In the genomic region with DNA sequence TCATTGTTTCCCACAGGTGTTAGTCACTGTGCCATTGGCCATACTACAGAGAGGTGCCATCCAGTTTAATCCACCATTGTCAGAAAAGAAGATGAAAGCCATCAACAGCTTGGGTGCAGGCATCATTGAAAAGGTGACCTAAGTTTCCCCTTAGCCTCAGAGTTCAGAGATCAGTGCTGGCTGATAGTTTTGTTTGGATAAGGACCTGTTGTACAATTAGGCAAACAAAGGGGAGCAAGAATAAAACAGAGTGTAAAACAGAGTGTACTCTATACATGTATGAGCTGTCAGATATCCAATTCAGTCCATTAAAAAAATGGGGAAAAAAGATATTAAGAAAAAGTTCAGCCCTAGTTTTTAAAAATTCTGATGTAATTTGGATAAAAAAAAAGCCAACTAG, we compare ENCODE assay signal across 28 mouse cellular contexts. TPM values are rescaled to one million over a fixed set of nuclear protein-coding genes. Genes with fewer than 3 reads are reported as not detected.
DNase-seq lines count a peak whose midpoint lies in the region; ATAC-seq lines count a peak whose summit lies in the region.
"Had no signal": no experiment of that assay in that cellular context is flagged by ENCODE, and none has a peak within 500 bp of the region (broad histone marks: within the 10 kb centered on the region; RNA-seq: fewer than 3 reads in every experiment).

No protein-coding gene starts in this region.

- H3K9me3 ChIP-seq in intestine, embryonic 14.5 days (ENCODE audit: control insufficient read depth, low read length) = no peaks in the 10 kb centered on the region
- no peaks in the 10 kb centered on the region for H3K9me3 ChIP-seq in intestine, embryonic 16.5 days (ENCODE audit: control insufficient read depth, low read length)
- H3K9me3 ChIP-seq in liver, embryonic 13.5 days (replicated peaks) = no peaks in the 10 kb centered on the region
- H3K9me3 ChIP-seq in liver, embryonic 15.5 days (replicated peaks) = no peaks in the 10 kb centered on the region
- H3K9me3 ChIP-seq in stomach, embryonic 14.5 days (ENCODE audit: control insufficient read depth, low read depth, low read length) = no peaks in the 10 kb centered on the region
- no peaks in the 10 kb centered on the region for H3K9me3 ChIP-seq in hindbrain, embryonic 14.5 days (ENCODE audit: control insufficient read depth, low read length)
- H3K9me3 ChIP-seq: forebrain, embryonic 13.5 days; heart, embryonic 15.5 days; hindbrain, embryonic 12.5 days had no signal

- H3K27me3 ChIP-seq in intestine, embryonic 14.5 days (replicated peaks; ENCODE audit: control insufficient read depth, insufficient read depth, low read length) = no peaks in the 10 kb centered on the region
- H3K27me3 ChIP-seq in intestine, embryonic 16.5 days (replicated peaks; ENCODE audit: control insufficient read depth, insufficient read depth, low read length) = no peaks in the 10 kb centered on the region
- no peaks in the 10 kb centered on the region for H3K27me3 ChIP-seq in liver, embryonic 13.5 days
- no peaks in the 10 kb centered on the region for H3K27me3 ChIP-seq in liver, embryonic 15.5 days
- no peaks in the 10 kb centered on the region for H3K27me3 ChIP-seq in stomach, embryonic 14.5 days (ENCODE audit: control insufficient read depth, insufficient read depth, low read length)
- H3K27me3 ChIP-seq in hindbrain, embryonic 14.5 days (ENCODE audit: control insufficient read depth, insufficient read depth, low read length) = no peaks in the 10 kb centered on the region
- H3K27me3 ChIP-seq: embryonic facial prominence, embryonic 13.5 days; forebrain, embryonic 13.5 days; heart, embryonic 12.5 days; heart, embryonic 15.5 days; hindbrain, embryonic 12.5 days had no signal

- H3K4me2 ChIP-seq in intestine, embryonic 14.5 days (ENCODE audit: low read length) = no peak overlapping the region
- H3K4me2 ChIP-seq in intestine, embryonic 16.5 days (ENCODE audit: low read depth, low read length) = no peak overlapping the region
- no peak overlapping the region for H3K4me2 ChIP-seq in liver, embryonic 13.5 days
- H3K4me2 ChIP-seq in liver, embryonic 15.5 days = no peak overlapping the region
- H3K4me2 ChIP-seq in stomach, embryonic 14.5 days (replicated peaks; ENCODE audit: low read depth, low read length) = no peak overlapping the region
- no peak overlapping the region for H3K4me2 ChIP-seq in hindbrain, embryonic 14.5 days (replicated peaks)
- H3K4me2 ChIP-seq: embryonic facial prominence, embryonic 13.5 days; forebrain, embryonic 13.5 days; heart, embryonic 12.5 days; heart, embryonic 15.5 days; hindbrain, embryonic 12.5 days had no signal

- peak; percentile 32; the same call in 1 of the 2 replicates for ATAC-seq in intestine, embryonic 14.5 days (replicated peaks; ENCODE audit: low FRiP score, low TSS enrichment, low read depth)
- no peak for ATAC-seq in intestine, embryonic 16.5 days
- peak; percentile 60; the same call in 1 of the 2 replicates for ATAC-seq in liver, embryonic 13.5 days (ENCODE audit: low read depth)
- ATAC-seq in liver, embryonic 15.5 days (ENCODE audit: insufficient read depth) = peak; percentile 61; the same call in 1 of the 2 replicates
- ATAC-seq in stomach, embryonic 14.5 days (ENCODE audit: insufficient number of reproducible peaks, insufficient read depth, low FRiP score, low read depth) = peak; percentile 23; the same call in 1 of the 2 replicates
- ATAC-seq in hindbrain, embryonic 14.5 days (ENCODE audit: low FRiP score) = no peak
- ATAC-seq: CD4-positive, CD25-positive, alpha-beta regulatory T cell, adult 4 months; forebrain, embryonic 13.5 days; forebrain, postnatal 0 days; hindbrain, postnatal 0 days had no signal

- no peak overlapping the region for H3K27ac ChIP-seq in intestine, embryonic 14.5 days (ENCODE audit: low read depth)
- H3K27ac ChIP-seq in intestine, embryonic 16.5 days (ENCODE audit: low read length) = no peak overlapping the region
- H3K27ac ChIP-seq in liver, embryonic 13.5 days = no peak overlapping the region
- H3K27ac ChIP-seq in liver, embryonic 15.5 days (replicated peaks) = peak overlapping the region; percentile 39; the same call in 1 of the 2 replicates
- no peak overlapping the region for H3K27ac ChIP-seq in stomach, embryonic 14.5 days (ENCODE audit: low read length)
- no peak overlapping the region for H3K27ac ChIP-seq in hindbrain, embryonic 14.5 days
- H3K27ac ChIP-seq: embryonic facial prominence, embryonic 10.5 days; embryonic facial prominence, embryonic 13.5 days; forebrain, embryonic 13.5 days; gastrocnemius, adult 2 months; heart, embryonic 15.5 days; hindbrain, embryonic 12.5 days; hindbrain, postnatal 0 days had no signal

- no peak overlapping the region for H3K4me3 ChIP-seq in intestine, embryonic 14.5 days (ENCODE audit: low read depth, low read length)
- no peak overlapping the region for H3K4me3 ChIP-seq in intestine, embryonic 16.5 days (ENCODE audit: low read length)
- no peak overlapping the region for H3K4me3 ChIP-seq in liver, embryonic 13.5 days (replicated peaks)
- H3K4me3 ChIP-seq in liver, embryonic 15.5 days (replicated peaks) = no peak overlapping the region
- H3K4me3 ChIP-seq in stomach, embryonic 14.5 days (ENCODE audit: low read depth, low read length) = no peak overlapping the region
- H3K4me3 ChIP-seq in hindbrain, embryonic 14.5 days (replicated peaks; ENCODE audit: low read length) = no peak overlapping the region
- H3K4me3 ChIP-seq: embryonic facial prominence, embryonic 10.5 days; embryonic facial prominence, embryonic 13.5 days; erythroblast, embryonic 14.5 days; forebrain, embryonic 13.5 days; gastrocnemius, adult 2 months; heart, embryonic 12.5 days; heart, embryonic 15.5 days; hindbrain, embryonic 12.5 days had no signal

- H3K4me1 ChIP-seq in intestine, embryonic 14.5 days (replicated peaks; ENCODE audit: control insufficient read depth, insufficient read depth, low read length) = no peaks in the 10 kb centered on the region
- H3K4me1 ChIP-seq in intestine, embryonic 16.5 days (ENCODE audit: control insufficient read depth, insufficient read depth, low read length) = no peaks in the 10 kb centered on the region
- H3K4me1 ChIP-seq in liver, embryonic 13.5 days (replicated peaks) = peaks cover 13% of the 10 kb centered on the region; the same call in 1 of the 2 replicates
- peaks cover 3% of the 10 kb centered on the region; the same call in 1 of the 2 replicates for H3K4me1 ChIP-seq in liver, embryonic 15.5 days (replicated peaks)
- H3K4me1 ChIP-seq in stomach, embryonic 14.5 days (ENCODE audit: control insufficient read depth, insufficient read depth, low read length) = no peaks in the 10 kb centered on the region
- H3K4me1 ChIP-seq in hindbrain, embryonic 14.5 days (replicated peaks; ENCODE audit: control insufficient read depth, insufficient read depth, low read length) = no peaks in the 10 kb centered on the region
- H3K4me1 ChIP-seq: embryonic facial prominence, embryonic 10.5 days; embryonic facial prominence, embryonic 13.5 days; forebrain, embryonic 13.5 days; heart, embryonic 12.5 days; heart, embryonic 15.5 days; hindbrain, embryonic 12.5 days had no signal

- no peak overlapping the region for H3K9ac ChIP-seq in intestine, embryonic 14.5 days (ENCODE audit: low read length)
- H3K9ac ChIP-seq in intestine, embryonic 16.5 days (ENCODE audit: low read depth, low read length) = no peak overlapping the region
- no peak overlapping the region for H3K9ac ChIP-seq in liver, embryonic 13.5 days
- no peak overlapping the region for H3K9ac ChIP-seq in liver, embryonic 15.5 days
- no peak overlapping the region for H3K9ac ChIP-seq in stomach, embryonic 14.5 days (replicated peaks; ENCODE audit: low read depth, low read length)
- H3K9ac ChIP-seq in hindbrain, embryonic 14.5 days = no peak overlapping the region
- H3K9ac ChIP-seq: embryonic facial prominence, embryonic 13.5 days; forebrain, embryonic 13.5 days; forebrain, postnatal 0 days; heart, embryonic 12.5 days; heart, embryonic 15.5 days; hindbrain, embryonic 12.5 days had no signal

- no peak for DNase-seq in intestine, embryonic 14.5 days (ENCODE audit: low spot score)
- no peak for DNase-seq in liver, embryonic 13.5 days
- no peak for DNase-seq in cerebellum, adult 11-12 months
- DNase-seq in hindbrain, embryonic 14.5 days (ENCODE audit: low spot score) = no peak
- DNase-seq in ovary, adult 18-20 months (ENCODE audit: low spot score) = no peak
- DNase-seq: adrenal gland, adult 2 months; adrenal gland, postnatal 14 days; cerebellum, adult 11 months; cerebellum, adult 8-10 months; cerebellum, postnatal 10 days; cerebellum, postnatal 36 days; embryo, embryonic 11 days; forebrain, postnatal 0 days; gastrocnemius, adult 2 months; gastrocnemius, postnatal 14 days; heart, postnatal 10 days had no signal

- H3K36me3 ChIP-seq in intestine, embryonic 14.5 days (ENCODE audit: control insufficient read depth, insufficient read depth, low read length) = peaks cover 46% of the 10 kb centered on the region
- H3K36me3 ChIP-seq in intestine, embryonic 16.5 days (ENCODE audit: control insufficient read depth, insufficient read depth, low read length) = peaks cover 8% of the 10 kb centered on the region
- H3K36me3 ChIP-seq in liver, embryonic 13.5 days = peaks cover 16% of the 10 kb centered on the region
- H3K36me3 ChIP-seq in liver, embryonic 15.5 days (replicated peaks) = peaks cover 13% of the 10 kb centered on the region
- H3K36me3 ChIP-seq in stomach, embryonic 14.5 days (ENCODE audit: control insufficient read depth, insufficient read depth, low read length) = peaks cover 5% of the 10 kb centered on the region
- peaks cover 93% of the 10 kb centered on the region for H3K36me3 ChIP-seq in hindbrain, embryonic 14.5 days (replicated peaks; ENCODE audit: control insufficient read depth, insufficient read depth)

RNA-seq across cellular contexts. Expression of a gene that starts 28.6 kb away (rescaled TPM):
- 217 and 226 TPM in 2 replicates for polyA plus RNA-seq in intestine, embryonic 14.5 days (2014; fragmentation: Nextera tagmentation; extraction: Ambion mirVana)
- 136 and 155 TPM in 2 replicates for polyA plus RNA-seq in intestine, embryonic 16.5 days (2015; fragmentation: Nextera tagmentation; extraction: Ambion mirVana)
- polyA plus RNA-seq in liver, embryonic 13.5 days (2015; fragmentation: Nextera tagmentation; extraction: Ambion mirVana) = 493 and 566 TPM in 2 replicates
- 317 and 361 TPM in 2 replicates for polyA plus RNA-seq in liver, embryonic 15.5 days (2015; fragmentation: Nextera tagmentation; extraction: Ambion mirVana)
- polyA plus RNA-seq in stomach, embryonic 14.5 days (2014; fragmentation: Nextera tagmentation; extraction: Ambion mirVana) = 271 and 280 TPM in 2 replicates
- 97.3 and 98.4 TPM in 2 replicates for polyA plus RNA-seq in hindbrain, embryonic 14.5 days (2014; fragmentation: Nextera tagmentation; extraction: Ambion mirVana)

RNA-seq across cellular contexts. Expression of a gene that starts 32.8 kb away (rescaled TPM):
- polyA plus RNA-seq in intestine, embryonic 14.5 days (2014; fragmentation: Nextera tagmentation; extraction: Ambion mirVana) = 25.4 and 25.7 TPM in 2 replicates
- polyA plus RNA-seq in intestine, embryonic 16.5 days (2015; fragmentation: Nextera tagmentation; extraction: Ambion mirVana) = 27.6 and 27.9 TPM in 2 replicates
- 11.1 and 12.9 TPM in 2 replicates for polyA plus RNA-seq in liver, embryonic 13.5 days (2015; fragmentation: Nextera tagmentation; extraction: Ambion mirVana)
- 11.5 and 13.1 TPM in 2 replicates for polyA plus RNA-seq in liver, embryonic 15.5 days (2015; fragmentation: Nextera tagmentation; extraction: Ambion mirVana)
- 24.2 and 29.9 TPM in 2 replicates for polyA plus RNA-seq in stomach, embryonic 14.5 days (2014; fragmentation: Nextera tagmentation; extraction: Ambion mirVana)
- 20.1 and 21.9 TPM in 2 replicates for polyA plus RNA-seq in hindbrain, embryonic 14.5 days (2014; fragmentation: Nextera tagmentation; extraction: Ambion mirVana)
- polyA plus RNA-seq: erythroblast, embryonic 14.5 days had no signal

RNA-seq across cellular contexts. Expression of a gene that starts 34.1 kb away (rescaled TPM):
- polyA plus RNA-seq in intestine, embryonic 14.5 days (2014; fragmentation: Nextera tagmentation; extraction: Ambion mirVana) = 13.4 and 15.5 TPM in 2 replicates
- polyA plus RNA-seq in intestine, embryonic 16.5 days (2015; fragmentation: Nextera tagmentation; extraction: Ambion mirVana) = 10.2 and 11.0 TPM in 2 replicates
- 3.0 and 4.6 TPM in 2 replicates for polyA plus RNA-seq in liver, embryonic 13.5 days (2015; fragmentation: Nextera tagmentation; extraction: Ambion mirVana)
- polyA plus RNA-seq in liver, embryonic 15.5 days (2015; fragmentation: Nextera tagmentation; extraction: Ambion mirVana) = 3.1 and 3.5 TPM in 2 replicates
- 15.4 and 16.1 TPM in 2 replicates for polyA plus RNA-seq in stomach, embryonic 14.5 days (2014; fragmentation: Nextera tagmentation; extraction: Ambion mirVana)
- polyA plus RNA-seq in hindbrain, embryonic 14.5 days (2014; fragmentation: Nextera tagmentation; extraction: Ambion mirVana) = 18.2 and 21.2 TPM in 2 replicates

RNA-seq across cellular contexts. Expression of a gene that starts 45.1 kb away (rescaled TPM):
- 1.2 and 1.8 TPM in 2 replicates for polyA plus RNA-seq in intestine, embryonic 14.5 days (2014; fragmentation: Nextera tagmentation; extraction: Ambion mirVana)
- 1.0 and 1.1 TPM in 2 replicates for polyA plus RNA-seq in intestine, embryonic 16.5 days (2015; fragmentation: Nextera tagmentation; extraction: Ambion mirVana)
- polyA plus RNA-seq in liver, embryonic 13.5 days (2015; fragmentation: Nextera tagmentation; extraction: Ambion mirVana) = 0.93 and 0.98 TPM in 2 replicates
- 1.8 and 2.1 TPM in 2 replicates for polyA plus RNA-seq in liver, embryonic 15.5 days (2015; fragmentation: Nextera tagmentation; extraction: Ambion mirVana)
- polyA plus RNA-seq in stomach, embryonic 14.5 days (2014; fragmentation: Nextera tagmentation; extraction: Ambion mirVana) = 1.5 and 2.0 TPM in 2 replicates
- 1.4 and 1.7 TPM in 2 replicates for polyA plus RNA-seq in hindbrain, embryonic 14.5 days (2014; fragmentation: Nextera tagmentation; extraction: Ambion mirVana)
- polyA plus RNA-seq: erythroblast, embryonic 14.5 days had no signal

Comparison
In these comparisons a context has a peak if more than half of its experiments do, and no peak if none do; other contexts are left out.
1. ATAC-seq: peak in intestine, embryonic 14.5 days (single experiment), liver, embryonic 13.5 days (single experiment), liver, embryonic 15.5 days (single experiment) and stomach, embryonic 14.5 days (single experiment); none in intestine, embryonic 16.5 days (single experiment) and hindbrain, embryonic 14.5 days (single experiment).